Mouse (Mus musculus) lung, postnatal 10 days (tissue): ENCODE results near the gene Rnf5.

Experiments used
- DNase-seq: peaks from one replicate; pipeline ENCODE4 v3.0.0; 2021

Rnf5 gene

DNA sequence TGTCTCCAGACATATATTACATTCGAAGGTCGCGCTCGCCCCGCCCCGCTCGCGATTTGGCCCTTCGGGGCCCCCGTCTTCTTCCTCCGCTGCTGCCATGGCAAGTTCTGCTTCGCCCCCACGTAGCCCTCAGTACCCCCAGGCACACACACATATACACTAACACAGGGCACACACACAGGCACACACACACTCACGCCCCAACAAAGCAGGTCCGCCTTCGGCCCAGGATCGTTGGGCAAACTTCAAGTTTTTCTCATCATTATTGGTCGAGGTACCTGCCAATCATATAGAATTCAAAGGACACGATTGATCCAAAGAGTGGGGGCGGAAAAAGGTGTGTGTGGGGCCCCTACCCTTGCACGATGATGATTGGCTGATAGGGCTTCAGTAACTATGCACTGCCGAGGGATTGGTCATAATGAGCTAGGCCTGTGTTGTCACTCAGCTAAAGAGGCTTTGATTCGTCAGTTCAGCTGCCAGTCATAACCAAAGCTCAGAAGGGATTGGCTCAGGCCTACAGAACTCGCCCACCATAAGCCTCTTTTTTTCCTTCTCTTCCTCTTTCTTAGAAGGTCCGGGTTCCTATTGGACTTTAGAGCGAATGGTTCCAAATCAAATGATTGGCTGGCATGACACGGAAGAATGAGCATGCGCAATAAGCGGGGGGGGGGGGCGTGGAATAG is at the start of gene Rnf5:
Gene Rnf5, minus strand, starts transcription at position 316 of the 686 bp plus-strand sequence.
- DNase-seq: peak; percentile 100

DNA sequence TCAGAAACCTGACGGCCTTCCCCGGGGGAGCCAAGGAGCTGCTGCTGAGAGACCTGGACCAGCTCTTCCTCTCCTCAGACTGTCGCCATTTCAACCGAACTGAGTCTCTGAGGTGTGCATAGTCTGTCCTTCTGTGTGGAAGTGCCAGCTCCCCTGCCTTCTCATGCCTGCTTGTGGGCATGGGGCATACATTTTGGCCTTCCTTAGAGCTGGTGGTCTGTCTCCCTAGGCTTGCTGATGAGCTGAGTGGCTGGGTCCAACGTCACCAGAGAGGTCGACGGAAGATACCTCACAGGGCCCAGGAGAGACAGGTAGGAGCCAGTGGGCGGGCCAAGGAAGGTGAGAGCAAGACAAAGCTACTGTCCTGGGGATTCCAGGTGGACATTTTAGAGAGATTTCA is 49.5 kb upstream of the Rnf5 start:
- no peak for DNase-seq

DNA sequence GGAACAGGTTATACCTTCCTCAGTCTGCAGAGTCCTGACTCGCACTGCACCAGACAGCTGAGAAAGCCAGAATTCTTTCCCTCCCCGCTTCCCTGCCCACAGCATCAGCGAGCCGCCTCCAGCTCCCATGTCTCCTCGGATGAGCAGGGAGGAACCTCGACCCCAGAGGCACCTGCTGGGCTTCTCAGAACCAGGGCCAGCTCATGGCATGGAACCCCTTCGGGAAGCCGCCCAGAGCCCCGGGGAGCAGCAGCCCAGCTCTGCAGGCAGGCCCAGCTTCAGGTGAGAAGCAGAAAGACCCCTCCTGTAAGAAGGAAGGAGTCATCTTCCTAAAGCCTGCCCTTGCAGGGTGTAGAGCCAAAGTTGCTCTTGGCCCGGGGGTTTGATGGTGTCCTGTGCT is 49.1 kb upstream of the Rnf5 start:
- DNase-seq: no peak

DNA sequence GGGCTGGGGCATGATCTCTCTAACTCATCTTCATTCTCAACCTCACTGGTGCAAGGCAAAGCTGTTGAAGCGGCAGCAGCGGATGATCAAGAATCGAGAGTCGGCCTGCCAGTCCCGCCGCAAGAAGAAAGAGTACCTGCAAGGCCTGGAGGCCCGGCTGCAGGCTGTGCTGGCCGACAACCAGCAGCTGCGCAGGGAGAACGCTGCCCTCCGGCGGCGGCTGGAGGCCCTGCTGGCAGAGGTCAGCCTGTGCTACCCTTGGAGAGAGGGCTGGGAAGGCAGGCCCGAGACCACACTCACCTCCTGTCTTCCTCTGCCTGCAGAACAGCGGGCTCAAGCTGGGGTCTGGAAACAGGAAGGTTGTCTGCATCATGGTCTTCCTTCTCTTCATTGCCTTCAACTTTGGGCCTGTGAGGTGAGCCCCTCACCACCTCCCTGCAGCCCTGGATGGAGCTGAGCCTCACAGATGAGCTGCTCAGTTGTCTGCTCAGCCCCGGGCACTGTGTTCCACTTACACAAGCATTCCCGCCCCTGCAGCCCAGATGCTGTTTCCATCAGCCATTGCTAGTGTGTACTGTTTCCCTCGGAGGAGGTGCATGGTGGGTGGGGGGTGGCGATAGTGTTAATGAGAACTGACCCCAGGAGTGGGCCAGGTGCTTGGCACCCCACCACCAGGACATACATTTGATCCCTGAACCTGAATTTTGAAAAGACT is 48.2 kb upstream of the Rnf5 start:
- peak; percentile 69 for DNase-seq

DNA sequence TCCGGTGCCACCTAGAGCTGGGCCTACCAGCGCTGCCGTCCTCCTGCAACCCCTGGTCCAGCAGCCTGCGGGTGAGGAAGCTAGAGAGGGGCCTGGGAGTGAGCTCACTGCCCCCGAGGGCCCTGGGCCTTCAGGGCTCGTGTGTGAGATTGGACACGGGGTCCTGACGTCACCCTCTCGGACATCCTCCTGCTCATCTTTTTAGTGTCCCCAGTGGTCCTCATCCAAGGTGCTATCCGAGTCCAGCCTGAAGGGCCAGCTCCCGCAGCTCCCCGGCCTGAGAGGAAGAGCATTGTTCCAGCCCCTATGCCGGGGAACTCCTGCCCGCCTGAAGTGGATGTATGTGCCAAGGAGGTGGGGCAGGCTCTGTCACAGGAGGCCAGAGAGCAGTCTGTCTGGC is 47.3 kb upstream of the Rnf5 start:
- no peak for DNase-seq

DNA sequence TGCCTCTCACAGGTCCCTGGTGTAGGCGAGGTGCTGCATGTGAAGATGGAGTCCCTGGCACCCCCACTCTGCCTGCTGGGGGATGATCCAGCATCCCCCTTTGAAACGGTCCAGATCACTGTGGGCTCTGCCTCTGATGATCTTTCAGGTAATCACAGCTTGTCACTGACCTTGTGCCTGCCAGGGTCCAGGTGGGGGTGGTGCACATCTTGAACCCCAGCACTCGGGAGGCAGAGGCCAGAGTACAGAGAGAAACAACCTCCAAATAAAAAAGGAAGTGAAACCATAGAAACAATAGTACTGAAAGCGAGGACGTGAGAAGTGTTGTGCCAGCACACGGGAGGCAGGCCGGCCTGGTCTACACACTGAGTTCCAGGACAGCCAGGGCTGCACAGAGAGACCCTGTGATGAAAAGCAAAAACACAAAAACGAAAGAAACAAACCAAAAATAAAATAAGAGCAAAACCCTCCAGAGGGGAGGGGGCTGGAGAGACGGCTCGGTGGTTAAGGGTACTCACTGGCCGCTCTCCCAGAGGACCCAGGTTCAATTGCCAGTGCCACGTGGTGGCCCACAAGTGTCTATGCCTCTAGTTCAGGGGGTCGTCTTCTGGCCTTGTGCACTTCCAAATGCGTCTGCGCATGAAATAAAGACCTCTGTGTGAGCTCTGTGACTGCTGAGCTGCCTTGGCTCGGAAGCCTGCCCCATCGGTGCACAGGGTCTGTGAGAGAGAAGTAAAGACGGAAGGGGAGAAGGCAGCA is 45.8 kb upstream of the Rnf5 start:
- no peak for DNase-seq

DNA sequence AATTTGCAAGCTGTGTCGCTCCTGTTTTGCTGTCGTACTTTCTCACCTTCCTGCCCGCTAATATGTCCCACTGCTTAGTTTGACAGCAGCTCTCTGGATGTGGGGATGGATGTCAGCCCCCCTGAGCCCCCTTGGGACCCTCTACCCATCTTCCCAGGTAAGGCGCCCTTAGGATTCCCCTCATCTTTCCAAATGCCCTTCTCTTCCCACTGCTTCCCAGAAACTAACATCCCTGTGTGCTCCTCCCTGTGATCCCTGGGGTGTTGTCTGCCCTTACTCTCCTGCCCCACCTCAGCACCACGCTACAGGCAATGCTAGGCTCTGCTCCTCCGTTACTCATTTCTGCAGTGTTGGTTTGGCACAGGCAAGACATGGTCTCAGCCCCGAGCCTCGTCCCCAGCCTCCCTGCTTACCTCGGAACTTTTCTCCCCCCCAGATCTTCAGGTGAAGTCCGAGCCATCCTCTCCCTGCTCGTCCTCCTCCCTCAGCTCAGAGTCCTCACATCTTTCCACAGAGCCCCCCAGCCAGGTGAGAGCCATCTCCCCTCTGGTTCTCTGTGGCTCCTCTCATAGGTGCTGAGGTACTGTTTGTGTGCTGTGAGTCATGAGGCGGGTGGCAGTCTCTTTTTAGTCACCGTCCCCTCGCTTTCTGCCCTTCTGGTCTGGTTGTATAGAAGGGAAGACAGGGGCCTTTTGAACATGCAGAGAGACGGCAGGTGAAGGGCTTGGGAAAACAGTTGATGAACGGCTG is 44.8 kb upstream of the Rnf5 start:
- DNase-seq: no peak

DNA sequence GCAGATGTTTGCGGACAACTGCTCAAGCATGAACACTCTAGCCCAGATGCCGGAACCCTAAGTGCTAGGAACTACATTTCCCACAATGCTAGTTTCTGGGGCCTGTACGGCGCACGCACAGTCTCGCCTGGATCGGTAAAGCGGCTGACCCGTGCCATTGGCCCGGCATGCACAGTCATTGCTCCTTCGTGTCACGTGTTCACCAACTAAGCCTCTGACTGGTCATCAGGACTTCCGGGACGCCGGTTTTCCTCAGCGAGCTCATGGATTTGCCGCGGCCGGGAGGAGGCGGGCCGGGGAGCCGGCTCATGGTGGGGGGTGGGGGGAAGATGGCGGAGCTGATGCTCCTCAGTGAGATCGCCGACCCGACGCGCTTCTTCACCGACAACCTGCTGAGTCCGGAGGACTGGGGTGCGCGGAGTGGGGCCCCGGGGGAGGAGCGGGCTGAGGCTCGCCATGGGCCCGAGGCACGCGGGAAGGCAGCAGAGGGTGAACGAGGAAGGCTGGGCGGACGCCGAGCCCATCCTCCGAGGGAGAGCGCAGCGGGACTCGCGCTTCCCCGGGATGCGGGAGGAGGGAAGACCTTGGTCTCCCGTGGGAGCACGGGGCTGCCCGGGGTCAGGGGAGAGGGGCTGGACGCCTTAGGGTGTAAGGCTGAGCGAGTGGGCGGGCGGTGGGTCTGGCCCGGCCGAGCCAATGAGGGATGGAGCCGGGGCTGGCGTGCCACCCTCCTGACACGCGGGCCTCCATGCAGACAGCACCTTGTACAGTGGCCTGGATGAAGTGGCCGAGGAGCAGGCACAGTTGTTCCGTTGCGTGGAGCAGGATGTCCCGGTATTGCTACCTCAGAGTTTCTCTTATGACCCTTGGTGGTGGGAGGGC is 43.7 kb upstream of the Rnf5 start, which contains the start of gene Atf6b:
Gene Atf6b, plus strand, starts transcription at position 241 of the 882 bp plus-strand sequence.
- DNase-seq: peak; percentile 98

DNA sequence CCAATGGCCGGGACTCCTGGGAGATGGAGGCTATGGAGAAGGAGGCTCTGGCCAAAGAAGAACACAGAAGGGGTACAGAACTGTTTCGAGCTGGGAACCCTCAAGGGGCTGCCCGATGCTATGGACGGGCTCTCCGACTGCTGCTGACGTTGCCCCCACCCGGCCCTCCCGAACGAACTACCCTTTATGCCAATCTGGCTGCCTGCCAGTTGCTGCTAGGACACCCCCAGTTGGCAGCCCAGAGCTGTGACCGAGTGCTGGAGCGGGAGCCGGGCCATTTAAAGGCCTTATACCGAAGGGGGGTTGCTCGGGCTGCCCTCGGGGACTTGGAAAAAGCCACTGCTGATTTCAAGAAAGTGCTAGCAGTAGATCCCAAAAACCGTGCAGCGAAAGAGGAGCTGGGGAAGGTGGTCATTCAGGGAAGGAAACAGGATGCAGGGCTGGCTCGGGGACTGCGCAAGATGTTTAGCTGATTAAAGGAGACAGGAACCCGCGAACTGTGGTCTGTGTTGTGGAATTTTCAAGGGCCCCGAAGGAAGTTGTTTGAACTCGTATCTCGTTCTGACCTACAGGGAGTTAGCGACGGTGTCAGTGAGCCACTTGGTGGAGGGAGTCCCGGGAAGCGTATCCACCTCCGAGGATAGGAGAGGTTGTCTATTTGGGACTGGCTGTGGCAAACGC is 42.5 kb upstream of the Rnf5 start:
- peak; percentile 30 for DNase-seq

DNA sequence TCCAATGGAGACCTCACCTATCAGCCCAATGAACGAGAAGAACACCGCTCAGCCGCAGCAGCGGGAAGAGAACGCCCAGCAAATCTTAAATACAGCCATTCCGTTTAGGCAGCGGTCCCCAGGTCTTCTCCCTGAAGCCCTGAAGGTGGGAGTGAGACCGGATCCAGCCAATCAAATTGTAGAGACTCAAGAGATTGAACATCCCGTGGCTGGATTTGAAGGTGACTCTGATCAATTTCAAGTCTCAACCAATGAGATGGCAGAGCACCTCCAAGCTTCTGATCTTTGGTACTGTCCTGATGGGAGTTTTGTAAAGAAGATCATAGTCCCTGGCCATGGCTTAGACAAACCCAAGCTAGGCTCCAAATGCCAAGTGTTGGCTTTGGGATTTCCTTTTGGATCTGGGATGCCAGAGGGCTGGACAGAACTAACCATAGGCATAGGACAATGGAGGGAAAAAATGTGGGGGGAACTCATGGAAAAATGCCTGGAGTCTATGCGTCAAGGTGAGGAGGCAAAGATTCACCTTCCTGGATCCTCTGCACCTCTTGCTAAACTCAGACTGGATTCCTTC is 41.9 kb upstream of the Rnf5 start:
- no peak for DNase-seq

DNA sequence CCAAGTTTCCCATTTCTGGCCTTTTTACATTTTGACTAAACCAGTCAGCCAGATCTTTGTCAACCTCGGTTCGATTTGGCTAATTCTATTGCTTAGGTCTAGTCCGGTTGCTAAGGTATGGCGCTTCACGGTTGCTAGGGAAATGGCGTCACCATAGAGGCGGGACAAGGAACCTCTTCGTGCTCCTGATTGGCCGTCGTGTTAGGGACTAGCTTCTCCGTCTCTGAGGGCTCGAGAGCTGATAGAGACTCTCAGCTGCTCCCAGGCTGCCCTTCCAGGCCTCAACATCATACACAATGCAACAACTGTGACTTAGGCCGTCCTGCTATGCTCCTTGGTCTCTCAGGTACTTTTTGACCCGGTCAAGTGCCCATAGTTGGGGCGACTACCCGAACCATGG is 41.1 kb upstream of the Rnf5 start, which contains the start of gene Fkbpl:
Gene Fkbpl, plus strand, starts transcription at position 157 of the 400 bp plus-strand sequence.
- peak; percentile 98 for DNase-seq

DNA sequence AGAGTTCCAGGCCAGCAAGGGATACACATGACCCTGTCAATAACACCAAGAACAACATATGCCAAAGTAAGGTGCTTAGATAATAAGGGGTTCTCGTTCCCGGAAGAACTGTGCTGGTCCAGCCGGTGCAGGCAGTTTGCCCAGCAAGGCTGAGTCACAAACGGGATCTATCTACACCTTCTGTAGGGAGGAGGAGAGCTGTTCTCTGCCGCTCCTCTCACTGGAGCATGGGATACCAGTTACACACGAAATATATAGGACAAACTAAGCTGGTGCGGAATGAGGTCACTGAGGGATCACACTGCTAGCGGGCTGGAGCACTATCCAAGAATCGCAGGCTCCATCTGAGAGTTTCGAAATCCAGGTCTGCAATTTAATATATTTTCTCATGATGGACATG is 40.5 kb upstream of the Rnf5 start:
- no peak for DNase-seq

DNA sequence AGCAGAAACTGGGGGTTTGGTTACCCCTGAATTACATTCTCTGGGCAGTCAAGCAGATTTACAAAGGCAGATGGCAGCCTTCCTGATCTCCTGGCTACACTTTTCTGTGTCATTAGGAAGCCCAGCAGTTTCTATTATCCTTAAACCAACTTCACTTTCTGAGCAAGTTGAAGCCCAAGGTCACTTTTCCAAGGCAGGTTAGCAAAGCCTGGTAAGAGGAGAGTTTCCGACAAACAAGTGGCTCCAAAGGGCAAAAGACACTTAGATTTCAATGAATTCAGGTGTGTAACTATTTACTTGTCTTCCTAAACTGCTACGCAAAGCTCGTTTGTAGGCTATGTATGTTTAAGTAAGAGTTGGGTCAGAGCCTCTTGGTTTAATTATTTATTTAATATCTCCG is 39.9 kb upstream of the Rnf5 start:
- no peak for DNase-seq

DNA sequence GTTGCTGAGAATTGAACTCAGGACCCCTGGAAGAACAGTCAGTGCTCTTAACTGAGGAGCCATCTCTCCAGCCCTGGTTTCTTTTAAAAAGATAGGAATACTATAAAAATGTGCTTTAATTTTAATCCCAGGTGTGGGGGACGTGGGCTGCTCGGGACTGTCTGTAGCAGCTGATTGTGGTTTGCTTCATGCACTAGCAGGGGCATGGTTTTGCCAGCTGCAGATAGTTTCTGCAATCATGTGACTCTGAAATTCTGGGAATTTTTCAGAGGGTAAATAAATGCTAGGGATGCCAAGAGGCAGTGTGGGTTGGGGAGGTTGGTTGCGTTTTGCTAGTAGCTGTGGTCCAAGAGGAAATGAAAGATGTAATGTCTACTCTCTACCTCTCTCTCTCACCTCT is 38.5 kb upstream of the Rnf5 start:
- DNase-seq: no peak

DNA sequence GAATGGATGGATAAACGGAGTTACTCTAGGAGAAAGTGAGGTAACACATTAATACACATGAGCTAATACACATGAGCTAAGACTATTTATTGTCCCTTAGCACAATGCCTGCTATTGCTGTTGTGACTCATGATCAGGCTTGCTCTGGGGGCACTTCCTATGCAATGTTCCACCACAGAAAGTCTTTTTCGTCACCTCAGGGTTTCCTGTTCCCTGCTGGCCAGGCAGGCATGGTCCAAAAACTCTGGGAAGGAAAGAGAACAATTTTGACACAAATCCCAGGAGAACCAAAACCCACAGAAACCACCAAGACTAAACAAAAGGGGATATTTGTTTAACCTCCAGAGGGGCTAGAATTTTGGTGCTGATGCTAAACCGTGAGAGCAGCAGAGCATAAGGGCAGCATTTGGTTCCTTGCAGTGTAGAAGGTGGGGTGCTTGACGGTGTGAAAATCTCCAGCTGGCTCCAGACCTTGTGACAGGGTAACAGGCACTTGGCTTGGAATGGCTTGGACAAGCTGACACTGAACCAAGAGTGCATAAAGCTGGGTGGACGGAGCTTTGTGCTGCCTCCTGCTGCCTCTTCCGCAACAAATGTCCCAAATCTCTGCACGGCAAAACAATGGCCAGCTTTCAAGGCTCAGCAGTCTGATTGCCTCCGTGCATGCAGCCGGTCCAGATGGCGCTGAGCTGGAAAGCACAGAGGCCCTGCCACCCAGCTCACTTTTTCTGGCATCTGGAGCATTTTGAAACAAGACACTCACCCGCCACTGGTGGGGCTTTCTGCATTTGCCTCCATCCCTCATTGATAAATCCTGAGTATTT is 37.5 kb upstream of the Rnf5 start:
- DNase-seq: peak; percentile 72

DNA sequence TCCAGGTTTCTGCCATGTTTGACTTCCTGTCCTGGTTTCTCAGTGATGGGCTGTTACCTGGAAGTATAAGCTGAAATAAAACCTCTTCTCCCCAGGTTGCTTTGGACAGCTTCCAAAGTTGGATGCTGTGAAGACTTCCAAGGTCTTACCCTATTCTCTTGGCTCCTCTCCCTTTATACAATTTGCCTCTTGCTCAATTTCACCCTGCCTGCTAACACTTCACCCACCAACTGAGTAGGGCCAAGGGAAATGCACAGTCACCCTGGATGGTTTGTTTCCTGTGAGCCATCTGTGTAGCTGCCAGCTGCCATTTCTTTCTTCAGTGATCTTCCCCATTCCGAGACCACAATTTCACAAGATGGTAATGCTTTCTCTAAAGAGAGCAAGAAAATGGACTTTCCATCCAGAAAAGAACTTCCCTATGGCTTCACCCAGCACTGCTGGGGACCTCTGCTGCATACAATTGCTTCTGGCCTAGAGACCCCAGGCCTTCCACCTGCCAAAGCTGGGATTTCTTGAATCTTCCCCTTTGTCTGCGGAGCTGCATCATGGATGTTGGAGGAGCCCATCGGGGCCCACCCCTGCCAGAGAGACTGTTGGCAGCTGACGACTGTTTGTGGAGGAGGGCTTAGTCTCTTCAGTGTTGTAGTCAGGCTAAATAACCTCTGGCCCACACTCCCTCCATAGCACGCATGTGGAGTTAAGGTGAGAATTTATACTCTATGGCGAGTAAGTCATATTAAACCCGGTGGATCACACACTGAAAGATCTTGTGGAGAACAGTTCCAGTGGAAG is 36.2 kb upstream of the Rnf5 start:
- no peak for DNase-seq

DNA sequence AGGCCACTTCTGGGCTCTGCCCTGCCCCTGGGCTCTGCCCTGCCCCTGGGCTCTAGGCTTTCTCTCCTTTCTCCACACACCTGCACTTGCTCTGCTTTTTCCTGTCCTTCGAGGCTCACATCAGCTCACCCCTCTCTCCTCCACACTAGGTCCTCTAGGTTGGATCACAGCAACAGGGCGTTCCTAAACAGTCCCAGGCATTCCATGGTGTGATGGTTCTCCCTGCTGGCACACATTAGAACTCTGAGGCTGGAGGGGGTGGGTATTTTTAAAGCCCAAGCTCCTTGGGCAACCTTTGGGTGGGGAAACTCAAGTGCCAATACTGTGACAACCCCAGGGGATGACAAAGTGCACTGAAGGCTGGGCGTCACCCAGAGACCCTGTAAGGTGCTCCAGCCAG is 34.0 kb upstream of the Rnf5 start:
- DNase-seq: no peak

DNA sequence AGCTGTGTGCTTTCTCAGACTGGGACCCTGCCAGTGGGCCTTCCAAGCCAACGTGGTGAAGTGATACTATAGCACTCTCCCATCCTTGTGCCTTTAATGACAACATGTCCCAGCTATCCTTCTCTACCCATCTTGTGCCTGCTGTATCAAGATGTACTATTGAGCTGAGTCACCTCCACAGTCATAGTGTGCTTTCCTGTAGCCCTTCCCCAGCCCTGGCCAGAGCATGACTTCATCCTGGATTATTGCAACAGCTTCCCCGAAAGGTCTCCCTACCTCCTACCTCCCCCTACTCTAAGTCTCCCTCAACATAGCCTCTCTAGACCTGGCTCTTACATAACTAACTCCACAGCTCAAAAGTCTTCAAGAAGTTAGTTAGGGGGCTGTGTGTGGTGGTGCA is 32.2 kb upstream of the Rnf5 start:
- DNase-seq: no peak

DNA sequence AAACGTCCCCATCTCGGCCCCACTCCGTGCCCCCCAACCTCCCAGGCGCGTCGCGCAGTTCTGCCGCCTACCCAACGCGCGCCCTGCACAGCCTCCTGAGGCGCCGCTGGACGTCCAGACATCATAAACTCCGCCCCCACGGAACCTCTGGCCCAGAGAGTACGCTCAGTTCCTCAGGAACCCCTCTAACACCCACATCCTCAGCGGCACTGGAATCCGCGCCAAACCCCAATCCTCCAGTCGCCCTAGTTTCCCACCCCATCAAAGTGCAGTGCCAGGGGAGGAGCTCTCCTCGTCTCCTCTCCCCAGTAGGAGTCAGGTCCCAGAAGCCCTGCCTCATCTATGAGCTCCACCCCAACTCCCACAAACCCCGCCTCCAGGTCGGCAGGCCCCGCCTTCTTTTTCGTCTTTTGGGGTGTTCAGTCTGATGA is 28.8 kb upstream of the Rnf5 start:
- peak; percentile 92 for DNase-seq
